Mouse (Mus musculus): ENCODE data around the gene Prkcz. TPM values are rescaled to one million over a fixed set of nuclear protein-coding genes. Genes with fewer than 3 reads are reported as not detected.

The Prkcz gene
- polyA plus RNA-seq, 1 experiment from 2014 or later, result 65.4 TPM

- Histone ChIP-seq H3K4me3 (replicated peaks; ENCODE audit: low read depth, low read length) (no peak overlapping the region), H3K9ac (replicated peaks; ENCODE audit: low read length) (no peak overlapping the region), H3K27ac (replicated peaks; ENCODE audit: low read depth, low read length) (no peak overlapping the region), H3K4me1 (ENCODE audit: control insufficient read depth, insufficient read depth, low read length) (peaks cover 5% of the 10 kb centered on the region), H3K27me3 (ENCODE audit: control insufficient read depth, insufficient read depth, low read length) (no peaks in the 10 kb centered on the region), H3K4me2 (ENCODE audit: low read length) (no peak overlapping the region), H3K9me3 (ENCODE audit: control insufficient read depth, low read length) (no peaks in the 10 kb centered on the region), H3K36me3 (ENCODE audit: control insufficient read depth, insufficient read depth, low read length) (no peaks in the 10 kb centered on the region)
- no peak for DNase-seq
- ATAC-seq (ENCODE audit: low FRiP score, low TSS enrichment), result no peak
- WGBS, result 69% methylated on average over 6 of the region's 6 CpGs
Measured at GRCm38 (mm10) chr4:155245770-155246492, 115.2 kb downstream of the Prkcz start.

- Histone ChIP-seq H3K4me3 (replicated peaks; ENCODE audit: low read depth, low read length) (no peak overlapping the region), H3K4me2 (ENCODE audit: low read length) (no peak overlapping the region), H3K36me3 (ENCODE audit: control insufficient read depth, insufficient read depth, low read length) (no peaks in the 10 kb centered on the region), H3K27me3 (ENCODE audit: control insufficient read depth, insufficient read depth, low read length) (no peaks in the 10 kb centered on the region), H3K9me3 (ENCODE audit: control insufficient read depth, low read length) (no peaks in the 10 kb centered on the region), H3K27ac (replicated peaks; ENCODE audit: low read depth, low read length) (no peak overlapping the region), H3K9ac (replicated peaks; ENCODE audit: low read length) (no peak overlapping the region), H3K4me1 (ENCODE audit: control insufficient read depth, insufficient read depth, low read length) (no peaks in the 10 kb centered on the region)
- 93% methylated on average over 12 of the region's 12 CpGs for WGBS
- ATAC-seq (ENCODE audit: low FRiP score, low TSS enrichment) (no peak), DNase-seq (no peak)
Measured at GRCm38 (mm10) chr4:155243233-155243632, 117.9 kb downstream of the Prkcz start.

- Histone ChIP-seq H3K27ac (replicated peaks; ENCODE audit: low read depth, low read length) (no peak overlapping the region), H3K4me3 (replicated peaks; ENCODE audit: low read depth, low read length) (no peak overlapping the region), H3K9me3 (ENCODE audit: control insufficient read depth, low read length) (no peaks in the 10 kb centered on the region), H3K36me3 (ENCODE audit: control insufficient read depth, insufficient read depth, low read length) (no peaks in the 10 kb centered on the region), H3K27me3 (ENCODE audit: control insufficient read depth, insufficient read depth, low read length) (no peaks in the 10 kb centered on the region), H3K4me1 (ENCODE audit: control insufficient read depth, insufficient read depth, low read length) (no peaks in the 10 kb centered on the region), H3K4me2 (ENCODE audit: low read length) (no peak overlapping the region), H3K9ac (replicated peaks; ENCODE audit: low read length) (no peak overlapping the region)
- no peak for ATAC-seq (ENCODE audit: low FRiP score, low TSS enrichment)
- DNase-seq, result no peak
- WGBS, result 95% methylated on average over 5 of the region's 5 CpGs
Measured at GRCm38 (mm10) chr4:155242292-155242691, 118.9 kb downstream of the Prkcz start.

GRCm38 (mm10) chr4:155241789-155242188 is 119.4 kb downstream of the Prkcz start:
- no peaks in the 10 kb centered on the region for H3K9me3 ChIP-seq (ENCODE audit: control insufficient read depth, low read length)
- H3K4me2 ChIP-seq (ENCODE audit: low read length), result no peak overlapping the region
- ATAC-seq (ENCODE audit: low FRiP score, low TSS enrichment), result no peak
- 80% methylated on average over 9 of the region's 9 CpGs for WGBS
- no peaks in the 10 kb centered on the region for H3K27me3 ChIP-seq (ENCODE audit: control insufficient read depth, insufficient read depth, low read length)
- H3K4me1 ChIP-seq (ENCODE audit: control insufficient read depth, insufficient read depth, low read length), result no peaks in the 10 kb centered on the region
- H3K4me3 ChIP-seq (replicated peaks; ENCODE audit: low read depth, low read length), result no peak overlapping the region
- H3K27ac ChIP-seq (replicated peaks; ENCODE audit: low read depth, low read length), result no peak overlapping the region
- no peak for DNase-seq
- H3K9ac ChIP-seq (replicated peaks; ENCODE audit: low read length), result no peak overlapping the region
- H3K36me3 ChIP-seq (ENCODE audit: control insufficient read depth, insufficient read depth, low read length), result no peaks in the 10 kb centered on the region

- Histone ChIP-seq H3K4me3 (replicated peaks; ENCODE audit: low read depth, low read length) (no peak overlapping the region), H3K27ac (replicated peaks; ENCODE audit: low read depth, low read length) (no peak overlapping the region), H3K9ac (replicated peaks; ENCODE audit: low read length) (no peak overlapping the region), H3K36me3 (ENCODE audit: control insufficient read depth, insufficient read depth, low read length) (no peaks in the 10 kb centered on the region), H3K4me1 (ENCODE audit: control insufficient read depth, insufficient read depth, low read length) (peaks cover 16% of the 10 kb centered on the region), H3K4me2 (ENCODE audit: low read length) (no peak overlapping the region), H3K27me3 (ENCODE audit: control insufficient read depth, insufficient read depth, low read length) (no peaks in the 10 kb centered on the region), H3K9me3 (ENCODE audit: control insufficient read depth, low read length) (no peaks in the 10 kb centered on the region)
- DNase-seq (no peak), ATAC-seq (ENCODE audit: low FRiP score, low TSS enrichment) (no peak)
- WGBS, result 62% methylated on average over 6 of the region's 6 CpGs
Measured at GRCm38 (mm10) chr4:155239494-155239893, 121.7 kb downstream of the Prkcz start.

- Histone ChIP-seq H3K27ac (replicated peaks; ENCODE audit: low read depth, low read length) (no peak overlapping the region), H3K4me2 (ENCODE audit: low read length) (no peak overlapping the region), H3K4me3 (replicated peaks; ENCODE audit: low read depth, low read length) (no peak overlapping the region), H3K27me3 (ENCODE audit: control insufficient read depth, insufficient read depth, low read length) (no peaks in the 10 kb centered on the region), H3K36me3 (ENCODE audit: control insufficient read depth, insufficient read depth, low read length) (no peaks in the 10 kb centered on the region), H3K9ac (replicated peaks; ENCODE audit: low read length) (no peak overlapping the region), H3K9me3 (ENCODE audit: control insufficient read depth, low read length) (no peaks in the 10 kb centered on the region), H3K4me1 (ENCODE audit: control insufficient read depth, insufficient read depth, low read length) (peaks cover 23% of the 10 kb centered on the region)
- DNase-seq (no peak), ATAC-seq (ENCODE audit: low FRiP score, low TSS enrichment) (no peak)
- WGBS, result 79% methylated on average over 5 of the region's 5 CpGs
Measured at GRCm38 (mm10) chr4:155238276-155238675, 122.9 kb downstream of the Prkcz start.

- WGBS, result 76% methylated on average over 12 of the region's 12 CpGs
- Histone ChIP-seq H3K27ac (replicated peaks; ENCODE audit: low read depth, low read length) (peak overlapping the region; percentile 86; the same call in 1 of the 2 replicates), H3K4me1 (ENCODE audit: control insufficient read depth, insufficient read depth, low read length) (peaks cover 23% of the 10 kb centered on the region), H3K9ac (replicated peaks; ENCODE audit: low read length) (no peak overlapping the region), H3K9me3 (ENCODE audit: control insufficient read depth, low read length) (no peaks in the 10 kb centered on the region), H3K27me3 (ENCODE audit: control insufficient read depth, insufficient read depth, low read length) (no peaks in the 10 kb centered on the region), H3K36me3 (ENCODE audit: control insufficient read depth, insufficient read depth, low read length) (no peaks in the 10 kb centered on the region), H3K4me3 (replicated peaks; ENCODE audit: low read depth, low read length) (no peak overlapping the region), H3K4me2 (ENCODE audit: low read length) (no peak overlapping the region)
- DNase-seq, result no peak
- ATAC-seq (ENCODE audit: low FRiP score, low TSS enrichment), result no peak
Measured at GRCm38 (mm10) chr4:155236737-155237385, 124.3 kb downstream of the Prkcz start.

- H3K9me3 ChIP-seq (ENCODE audit: control insufficient read depth, low read length), result no peaks in the 10 kb centered on the region
- WGBS, result 14% methylated on average over 18 of the region's 18 CpGs
- H3K36me3 ChIP-seq (ENCODE audit: control insufficient read depth, insufficient read depth, low read length), result no peaks in the 10 kb centered on the region
- peak overlapping the region; percentile 47 for H3K9ac ChIP-seq (replicated peaks; ENCODE audit: low read length)
- H3K27me3 ChIP-seq (ENCODE audit: control insufficient read depth, insufficient read depth, low read length), result no peaks in the 10 kb centered on the region
- H3K4me3 ChIP-seq (replicated peaks; ENCODE audit: low read depth, low read length), result no peak overlapping the region
- H3K27ac ChIP-seq (replicated peaks; ENCODE audit: low read depth, low read length), result peak overlapping the region; percentile 86
- peaks cover 23% of the 10 kb centered on the region for H3K4me1 ChIP-seq (ENCODE audit: control insufficient read depth, insufficient read depth, low read length)
- peak overlapping the region; percentile 41 for H3K4me2 ChIP-seq (ENCODE audit: low read length)
- DNase-seq (peak; percentile 89), ATAC-seq (ENCODE audit: low FRiP score, low TSS enrichment) (peak; percentile 80)
Measured at GRCm38 (mm10) chr4:155235311-155236119, 125.6 kb downstream of the Prkcz start.

Data from midbrain, embryonic 14.5 days (tissue).